Mouse (Mus musculus) c-Kit-negative CD71-positive TER-119-positive erythroid progenitor cells, embryonic 14.5 days (primary cell): ENCODE data around the gene Trip4.
"Not testable (repeated sequence)": the region's sequence is repeated elsewhere in the genome, so short reads cannot be mapped to it uniquely, and the experiment has no call there.

Experiments
- DNase-seq: peaks from one replicate; pipeline ENCODE4 v3.0.0-alpha.2; 2013; ENCODE audit warnings: low read depth, low spot score

The Trip4 gene

GRCm38 (mm10) chr9:65794313-65794712 lies 114.3 kb downstream of the Trip4 start:
- no peak for DNase-seq

- DNase-seq = no peak
Measured at GRCm38 (mm10) chr9:65793506-65793905, 115.1 kb downstream of the Trip4 start.

DNA sequence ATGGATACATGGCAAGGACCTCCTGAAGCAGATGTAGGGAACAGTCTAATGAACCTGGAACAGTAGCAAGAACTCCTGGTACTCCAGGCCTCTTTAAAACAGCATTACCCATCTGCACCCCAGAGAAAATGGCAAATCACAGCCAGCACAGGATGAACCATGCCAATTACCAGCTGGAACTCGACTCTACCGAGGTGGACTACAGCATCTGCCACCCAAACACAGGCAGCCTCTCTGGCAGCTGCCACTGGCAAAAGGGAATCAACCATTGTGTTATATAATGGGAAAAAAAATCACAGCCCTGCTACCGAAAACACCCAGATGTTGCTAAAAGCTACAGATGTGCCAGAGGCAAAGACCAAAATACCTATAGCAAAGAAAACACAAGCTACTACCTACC lies 115.5 kb downstream of the Trip4 start:
- DNase-seq = no peak

GRCm38 (mm10) chr9:65791846-65792245 lies 116.7 kb downstream of the Trip4 start:
- DNase-seq = no peak

- DNase-seq = no peak
Measured at GRCm38 (mm10) chr9:65791106-65791505, 117.5 kb downstream of the Trip4 start.

GRCm38 (mm10) chr9:65789788-65790187 lies 118.8 kb downstream of the Trip4 start:
- DNase-seq = no peak

DNA sequence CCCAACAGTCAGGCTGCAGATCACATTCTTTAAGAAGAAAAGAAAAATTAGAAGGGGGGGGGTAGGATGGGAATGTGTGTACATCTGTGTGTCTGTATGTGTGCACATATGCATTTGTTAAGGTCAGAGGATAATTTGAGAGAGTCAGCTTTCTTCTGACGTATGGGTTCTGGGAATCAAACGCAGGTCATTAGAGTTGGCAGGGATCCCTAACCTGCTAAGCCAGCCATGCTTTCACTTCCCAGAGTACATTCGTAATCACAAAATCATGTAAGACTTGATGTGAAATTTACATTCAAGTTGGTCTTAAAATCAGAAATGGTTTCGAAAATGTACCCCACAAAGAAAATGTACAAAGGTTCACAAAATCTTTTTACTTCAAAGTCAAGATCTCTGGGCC lies 120.0 kb downstream of the Trip4 start:
- DNase-seq = no peak

DNA sequence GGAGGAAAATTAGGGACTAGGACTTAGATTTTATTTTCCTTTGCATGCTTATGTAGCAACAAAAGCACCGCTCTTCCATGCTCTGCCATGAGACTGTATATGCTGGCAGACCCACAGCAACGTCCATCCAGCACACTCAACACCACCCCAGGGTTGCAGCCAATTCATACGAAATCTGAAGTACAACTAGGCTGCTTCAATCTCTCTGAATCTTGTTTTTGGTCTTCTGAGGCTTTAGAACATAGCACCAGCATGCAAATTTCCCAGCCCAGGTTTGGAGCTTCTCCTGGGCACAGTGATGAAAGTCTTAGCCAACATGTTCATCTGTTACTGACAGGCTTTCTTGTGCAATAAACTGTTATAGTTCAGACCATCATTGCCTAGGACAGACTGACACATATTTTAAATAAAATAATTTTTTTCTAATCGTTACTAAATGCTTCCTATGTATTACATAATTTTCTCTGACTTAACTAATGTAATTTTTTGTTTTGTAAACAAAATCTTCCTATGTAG lies 120.7 kb downstream of the Trip4 start:
- no peak for DNase-seq

DNA sequence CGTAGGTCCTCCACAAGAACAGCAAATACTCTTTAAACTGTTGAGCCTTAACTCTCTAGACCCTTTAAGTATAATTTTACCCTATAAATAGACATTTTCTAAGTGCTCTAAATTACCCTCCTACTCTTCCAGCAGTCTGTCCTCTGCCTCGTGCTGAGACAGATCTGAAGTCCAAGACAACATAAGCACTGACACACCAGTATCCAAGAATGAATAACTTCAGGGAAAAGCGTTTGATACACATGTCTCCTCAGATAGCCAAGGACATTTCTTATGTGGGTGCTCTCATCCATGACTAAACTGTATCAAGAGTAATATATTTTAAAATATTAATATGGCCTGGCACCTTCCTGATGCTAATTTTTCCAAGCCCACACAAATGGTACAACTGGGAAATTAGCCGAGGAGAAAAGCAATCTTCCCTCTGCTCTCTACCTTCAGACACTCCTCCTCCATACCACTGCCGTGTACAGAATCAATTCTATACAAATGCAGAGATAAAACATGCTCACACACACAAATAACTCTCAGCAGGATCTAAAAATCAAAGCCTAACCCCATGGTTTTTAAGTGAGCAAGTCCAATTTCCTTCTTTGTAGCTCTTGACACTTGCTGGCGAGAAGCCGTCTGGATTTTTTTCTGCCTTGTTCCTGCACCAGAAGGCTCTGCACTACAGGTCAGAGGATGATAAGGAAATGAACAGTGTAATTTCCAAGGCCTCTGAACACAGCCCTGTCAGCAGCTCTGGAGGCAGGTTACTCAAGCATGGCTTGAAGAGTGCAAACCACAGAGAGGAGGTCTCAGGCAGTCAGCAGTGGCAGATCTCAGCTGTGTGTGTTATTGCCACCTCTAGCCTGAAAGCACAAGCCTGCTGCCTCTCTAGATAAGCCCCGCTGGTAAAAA lies 121.5 kb downstream of the Trip4 start:
- no peak for DNase-seq

DNA sequence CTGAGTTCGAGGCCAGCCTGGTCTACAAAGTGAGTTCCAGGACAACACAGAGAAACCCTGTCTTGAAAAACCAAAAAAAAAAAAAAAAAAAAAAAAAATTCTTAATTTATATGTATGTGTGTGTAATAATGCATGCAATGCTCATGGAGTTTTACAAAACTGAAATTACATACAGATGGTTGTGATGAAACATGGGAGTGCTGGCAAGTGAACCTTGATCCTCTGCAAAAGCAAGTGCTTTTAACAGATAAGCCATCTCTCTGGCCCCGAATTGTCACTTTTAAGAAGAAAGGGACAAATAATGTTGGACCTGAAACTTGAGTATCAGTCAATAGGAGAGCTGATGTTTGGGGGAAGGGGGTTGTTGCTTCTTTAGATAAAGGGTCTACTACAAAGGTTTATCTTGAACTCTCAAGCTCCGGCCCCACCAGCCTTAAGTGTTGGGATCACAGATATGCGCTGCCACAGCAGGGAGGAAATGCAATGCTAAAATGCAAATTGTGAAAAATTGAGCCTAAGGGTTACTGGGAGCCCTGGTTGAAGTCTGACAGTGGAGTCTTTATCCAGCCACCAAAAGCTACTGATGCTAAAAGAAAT lies 122.7 kb downstream of the Trip4 start:
- no peak for DNase-seq

DNA sequence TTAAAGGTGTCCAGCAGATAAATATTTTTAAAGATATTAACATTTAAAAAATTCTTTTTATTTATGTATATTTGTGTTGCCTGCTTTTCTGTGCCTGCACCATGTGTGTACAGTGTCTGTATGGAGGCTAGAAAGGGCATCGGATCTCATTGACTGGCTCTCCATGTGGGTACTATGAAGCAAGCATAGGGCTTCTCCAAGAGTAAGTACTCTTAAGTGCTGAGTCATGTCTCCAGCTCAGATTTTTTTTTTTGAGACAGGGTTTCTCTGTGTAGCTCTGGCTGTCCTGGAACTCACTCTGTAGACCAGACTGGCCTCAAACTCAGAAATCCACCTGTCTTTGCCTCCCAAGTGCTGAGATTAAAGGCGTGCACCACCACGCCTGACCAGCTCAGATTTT lies 129.0 kb downstream of the Trip4 start:
- DNase-seq = not testable (repeated sequence)
